Mouse (Mus musculus): ENCODE data around the gene Serpina3g. TPM values are rescaled to one million over a fixed set of nuclear protein-coding genes. Genes with fewer than 3 reads are reported as not detected.

The Serpina3g gene
- polyA plus RNA-seq, 1 experiment from 2014 or later = 0.24 TPM

- Histone ChIP-seq H3K27ac (ENCODE audit: low read depth, low read length) (no peak overlapping the region), H3K4me1 (ENCODE audit: control insufficient read depth, insufficient read depth, low read length) (no peaks in the 10 kb centered on the region), H3K4me2 (ENCODE audit: low read length) (no peak overlapping the region), H3K4me3 (ENCODE audit: low read depth, low read length) (no peak overlapping the region), H3K9me3 (replicated peaks; ENCODE audit: control insufficient read depth, low read length) (no peaks in the 10 kb centered on the region), H3K36me3 (ENCODE audit: control insufficient read depth, insufficient read depth, low read length) (no peaks in the 10 kb centered on the region), H3K9ac (ENCODE audit: low read length) (no peak overlapping the region), H3K27me3 (replicated peaks; ENCODE audit: control insufficient read depth, insufficient read depth, low read length) (no peaks in the 10 kb centered on the region)
- DNase-seq (ENCODE audit: low spot score) (no peak), ATAC-seq (no peak)
- 53% methylated on average over 3 of the region's 3 CpGs for WGBS
These were observed 25.0 kb downstream of the Serpina3g start for GRCm38 (mm10) chr12:104261041-104261440.

DNA sequence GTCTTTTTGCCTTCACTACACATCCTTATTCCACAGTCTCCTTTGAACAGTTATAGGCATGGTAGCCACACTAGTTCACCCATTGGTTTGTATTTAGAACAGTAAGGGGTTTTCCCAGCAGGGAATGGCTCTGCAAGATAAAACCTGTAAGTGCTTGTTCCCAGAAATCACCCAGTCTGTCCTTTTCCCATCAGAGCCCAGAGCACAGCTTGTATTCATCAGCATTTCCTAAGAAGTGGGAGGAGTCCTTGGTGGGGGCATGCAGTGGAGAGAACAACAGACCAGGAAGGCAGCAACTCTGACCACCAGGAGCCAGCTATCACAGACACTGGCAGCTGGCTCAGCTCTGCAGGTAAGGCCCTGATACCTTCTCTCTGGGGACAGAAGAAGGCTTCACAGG, 26.8 kb downstream of the Serpina3g start, which contains the start of gene Serpina3i:
TSS of gene Serpina3i (plus strand) at position 260 of the 400 bp plus-strand sequence.
- no peak for DNase-seq (ENCODE audit: low spot score)
- no peak for ATAC-seq
- Histone ChIP-seq H3K9ac (ENCODE audit: low read length) (no peak within 1 kb of the TSS), H3K27ac (ENCODE audit: low read depth, low read length) (no peak within 1 kb of the TSS), H3K4me1 (ENCODE audit: control insufficient read depth, insufficient read depth, low read length) (no peaks in the 10 kb centered on the region), H3K9me3 (replicated peaks; ENCODE audit: control insufficient read depth, low read length) (no peaks in the 10 kb centered on the region), H3K4me3 (ENCODE audit: low read depth, low read length) (no peak within 1 kb of the TSS), H3K27me3 (replicated peaks; ENCODE audit: control insufficient read depth, insufficient read depth, low read length) (no peaks in the 10 kb centered on the region), H3K36me3 (ENCODE audit: control insufficient read depth, insufficient read depth, low read length) (no peaks in the 10 kb centered on the region), H3K4me2 (ENCODE audit: low read length) (no peak within 1 kb of the TSS)

- Histone ChIP-seq H3K4me1 (ENCODE audit: control insufficient read depth, insufficient read depth, low read length) (no peaks in the 10 kb centered on the region), H3K27me3 (replicated peaks; ENCODE audit: control insufficient read depth, insufficient read depth, low read length) (no peaks in the 10 kb centered on the region), H3K4me3 (ENCODE audit: low read depth, low read length) (no peak overlapping the region), H3K9ac (ENCODE audit: low read length) (no peak overlapping the region), H3K27ac (ENCODE audit: low read depth, low read length) (no peak overlapping the region), H3K9me3 (replicated peaks; ENCODE audit: control insufficient read depth, low read length) (no peaks in the 10 kb centered on the region), H3K4me2 (ENCODE audit: low read length) (no peak overlapping the region), H3K36me3 (ENCODE audit: control insufficient read depth, insufficient read depth, low read length) (no peaks in the 10 kb centered on the region)
- DNase-seq (ENCODE audit: low spot score) (no peak), ATAC-seq (no peak)
- WGBS = 82% methylated on average over 3 of the region's 3 CpGs
These were observed 30.3 kb downstream of the Serpina3g start for GRCm38 (mm10) chr12:104266374-104266773.

- no peaks in the 10 kb centered on the region; the same call in 1 of the 2 replicates for H3K4me1 ChIP-seq (ENCODE audit: control insufficient read depth, insufficient read depth, low read length)
- peak; percentile 82 for DNase-seq (ENCODE audit: low spot score)
These were observed 42.4 kb downstream of the Serpina3g start for GRCm38 (mm10) chr12:104278216-104279055.

DNA sequence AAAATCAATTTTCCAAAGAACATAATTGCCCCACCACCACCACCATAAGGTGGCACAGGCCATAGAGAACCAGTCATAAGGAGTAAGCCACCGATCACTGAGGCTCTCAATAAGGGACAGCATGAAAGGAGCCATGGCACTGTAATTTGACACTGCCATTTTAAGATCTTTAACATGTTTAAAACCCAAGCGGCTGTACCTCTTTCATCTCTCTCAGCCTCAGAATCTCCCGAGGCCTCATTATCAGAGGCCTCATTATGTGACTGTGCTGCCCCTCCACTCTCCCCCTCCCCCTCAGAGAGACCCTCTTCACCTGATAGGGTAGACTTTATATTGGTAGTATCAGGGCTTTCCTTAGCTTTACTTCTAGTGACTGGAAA, 43.0 kb downstream of the Serpina3g start:
- peak; percentile 58 for DNase-seq (ENCODE audit: low spot score)
- H3K27ac ChIP-seq (ENCODE audit: low read depth, low read length) = no peak overlapping the region

More at GRCm38 (mm10) chr12:104278216-104279055, 42.4 kb downstream of the Serpina3g start:
- H3K4me2 ChIP-seq (ENCODE audit: low read length) = peak overlapping the region; percentile 15
- no peak overlapping the region for H3K27ac ChIP-seq (ENCODE audit: low read depth, low read length)
- H3K36me3 ChIP-seq (ENCODE audit: control insufficient read depth, insufficient read depth, low read length) = no peaks in the 10 kb centered on the region
- ATAC-seq = peak; percentile 75
- WGBS = 48% methylated on average over 18 of the region's 18 CpGs
- no peak overlapping the region for H3K4me3 ChIP-seq (ENCODE audit: low read depth, low read length)
- no peak overlapping the region for H3K9ac ChIP-seq (ENCODE audit: low read length)
- H3K9me3 ChIP-seq (replicated peaks; ENCODE audit: control insufficient read depth, low read length) = no peaks in the 10 kb centered on the region; the same call in 1 of the 2 replicates
- no peaks in the 10 kb centered on the region for H3K27me3 ChIP-seq (replicated peaks; ENCODE audit: control insufficient read depth, insufficient read depth, low read length)

GRCm38 (mm10) chr12:104283380-104283779, 47.3 kb downstream of the Serpina3g start:
- Histone ChIP-seq H3K36me3 (ENCODE audit: control insufficient read depth, insufficient read depth, low read length) (no peaks in the 10 kb centered on the region), H3K27ac (ENCODE audit: low read depth, low read length) (no peak overlapping the region), H3K4me3 (ENCODE audit: low read depth, low read length) (no peak overlapping the region), H3K9me3 (replicated peaks; ENCODE audit: control insufficient read depth, low read length) (no peaks in the 10 kb centered on the region; the same call in 1 of the 2 replicates), H3K4me2 (ENCODE audit: low read length) (no peak overlapping the region), H3K9ac (ENCODE audit: low read length) (no peak overlapping the region), H3K27me3 (replicated peaks; ENCODE audit: control insufficient read depth, insufficient read depth, low read length) (no peaks in the 10 kb centered on the region), H3K4me1 (ENCODE audit: control insufficient read depth, insufficient read depth, low read length) (no peaks in the 10 kb centered on the region)
- no peak for ATAC-seq
- WGBS = 84% methylated on average over 11 of the region's 11 CpGs
- DNase-seq (ENCODE audit: low spot score) = peak; percentile 31

More for the DNA sequence above, 43.0 kb downstream of the Serpina3g start:
- no peaks in the 10 kb centered on the region; the same call in 1 of the 2 replicates for H3K4me1 ChIP-seq (ENCODE audit: control insufficient read depth, insufficient read depth, low read length)
- ATAC-seq = peak; percentile 84
- H3K9ac ChIP-seq (ENCODE audit: low read length) = no peak overlapping the region
- H3K9me3 ChIP-seq (replicated peaks; ENCODE audit: control insufficient read depth, low read length) = no peaks in the 10 kb centered on the region; the same call in 1 of the 2 replicates
- H3K4me2 ChIP-seq (ENCODE audit: low read length) = peak overlapping the region; percentile 15; the same call in 1 of the 2 replicates
- WGBS = 2% methylated on average over 3 of the region's 3 CpGs
- no peaks in the 10 kb centered on the region for H3K27me3 ChIP-seq (replicated peaks; ENCODE audit: control insufficient read depth, insufficient read depth, low read length)
- H3K36me3 ChIP-seq (ENCODE audit: control insufficient read depth, insufficient read depth, low read length) = no peaks in the 10 kb centered on the region
- H3K4me3 ChIP-seq (ENCODE audit: low read depth, low read length) = no peak overlapping the region

GRCm38 (mm10) chr12:104288336-104288735, 52.3 kb downstream of the Serpina3g start:
- Histone ChIP-seq H3K27ac (ENCODE audit: low read depth, low read length) (no peak overlapping the region), H3K4me1 (ENCODE audit: control insufficient read depth, insufficient read depth, low read length) (no peaks in the 10 kb centered on the region)

GRCm38 (mm10) chr12:104289872-104290271, 53.8 kb downstream of the Serpina3g start:
- no peak for ATAC-seq
- H3K27ac ChIP-seq (ENCODE audit: low read depth, low read length) = no peak overlapping the region
- H3K4me1 ChIP-seq (ENCODE audit: control insufficient read depth, insufficient read depth, low read length) = no peaks in the 10 kb centered on the region
- WGBS = 50% methylated on average over 4 of the region's 4 CpGs
- no peaks in the 10 kb centered on the region for H3K36me3 ChIP-seq (ENCODE audit: control insufficient read depth, insufficient read depth, low read length)
- no peaks in the 10 kb centered on the region for H3K9me3 ChIP-seq (replicated peaks; ENCODE audit: control insufficient read depth, low read length)
- H3K27me3 ChIP-seq (replicated peaks; ENCODE audit: control insufficient read depth, insufficient read depth, low read length) = no peaks in the 10 kb centered on the region
- no peak overlapping the region for H3K4me3 ChIP-seq (ENCODE audit: low read depth, low read length)
- no peak overlapping the region for H3K4me2 ChIP-seq (ENCODE audit: low read length)
- no peak overlapping the region for H3K9ac ChIP-seq (ENCODE audit: low read length)
- DNase-seq (ENCODE audit: low spot score) = no peak

More at GRCm38 (mm10) chr12:104288336-104288735, 52.3 kb downstream of the Serpina3g start:
- Histone ChIP-seq H3K9me3 (replicated peaks; ENCODE audit: control insufficient read depth, low read length) (no peaks in the 10 kb centered on the region), H3K27me3 (replicated peaks; ENCODE audit: control insufficient read depth, insufficient read depth, low read length) (no peaks in the 10 kb centered on the region), H3K4me2 (ENCODE audit: low read length) (no peak overlapping the region), H3K9ac (ENCODE audit: low read length) (no peak overlapping the region), H3K4me3 (ENCODE audit: low read depth, low read length) (no peak overlapping the region), H3K36me3 (ENCODE audit: control insufficient read depth, insufficient read depth, low read length) (no peaks in the 10 kb centered on the region)
- no peak for DNase-seq (ENCODE audit: low spot score)
- no peak for ATAC-seq
